ENCODE assay signal across 8 mouse cellular contexts in the genomic region with DNA sequence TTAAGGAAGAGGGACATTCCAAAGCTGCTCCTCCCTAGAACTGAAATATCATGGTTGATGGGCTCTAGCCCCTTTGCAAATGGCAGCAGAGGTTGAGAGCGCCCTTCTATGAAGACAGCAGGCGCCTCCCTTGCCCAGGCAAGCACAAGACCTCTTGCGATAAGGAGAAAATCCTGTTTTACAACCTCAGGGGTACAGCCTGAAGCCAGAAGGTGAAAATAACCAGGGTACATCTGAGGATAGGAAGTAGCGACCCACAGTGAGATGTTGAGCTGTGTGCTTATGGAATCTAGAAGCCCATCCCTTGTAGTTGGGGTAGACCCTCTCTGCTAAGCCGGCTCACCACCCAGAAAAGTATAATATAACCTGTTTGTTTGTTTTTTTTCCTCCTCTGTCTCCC. TPM values are rescaled to one million over a fixed set of nuclear protein-coding genes. Genes with fewer than 3 reads are reported as not detected.
DNase-seq lines count a peak whose midpoint lies in the region; ATAC-seq and TF ChIP-seq lines count a peak whose summit lies in the region.

No protein-coding gene starts in this region.

- peaks cover 13% of the 10 kb centered on the region for H3K4me1 ChIP-seq in forebrain, embryonic 13.5 days
- no peaks in the 10 kb centered on the region for H3K4me1 ChIP-seq in liver, embryonic 14.5 days (replicated peaks; ENCODE audit: control insufficient read depth in 2 of 2, insufficient read depth in 2 of 2, low read length in 1 of 2)

- H3K4me2 ChIP-seq in forebrain, embryonic 13.5 days = peak overlapping the region; percentile 61
- peak overlapping the region; percentile 62 for H3K4me2 ChIP-seq in liver, embryonic 14.5 days (ENCODE audit: low read depth)

- H3K36me3 ChIP-seq in forebrain, embryonic 13.5 days (ENCODE audit: poor library complexity, severe bottlenecking) = no peaks in the 10 kb centered on the region
- no peaks in the 10 kb centered on the region for H3K36me3 ChIP-seq in liver, embryonic 14.5 days (replicated peaks; ENCODE audit: control insufficient read depth, insufficient read depth, low read depth)

- H3K27ac ChIP-seq in forebrain, embryonic 13.5 days = no peak overlapping the region; the same call in 1 of the 2 replicates
- no peak overlapping the region for H3K27ac ChIP-seq in liver, embryonic 14.5 days

- TF ChIP-seq CTCF in liver, embryonic 14.5 days (IDR thresholded peaks at IDR 0.05; ENCODE audit: low read depth) = no peak

- no peaks in the 10 kb centered on the region for H3K27me3 ChIP-seq in forebrain, embryonic 13.5 days
- no peaks in the 10 kb centered on the region for H3K27me3 ChIP-seq in liver, embryonic 14.5 days (ENCODE audit: control insufficient read depth, insufficient read depth, low read length)

- H3K9ac ChIP-seq in forebrain, embryonic 13.5 days = no peak overlapping the region
- no peak overlapping the region; the same call in 1 of the 2 replicates for H3K9ac ChIP-seq in liver, embryonic 14.5 days (replicated peaks)

- no peak overlapping the region for H3K4me3 ChIP-seq in forebrain, embryonic 13.5 days
- no peak overlapping the region for H3K4me3 ChIP-seq in liver, embryonic 14.5 days (ENCODE audit: insufficient read depth in 1 of 2, low read depth in 2 of 2, low read length in 2 of 2)

- intact Hi-C loops in heart, postnatal 25 days (cut with DNase I) = no loop called here

- no peaks in the 10 kb centered on the region for H3K9me3 ChIP-seq in forebrain, embryonic 13.5 days (replicated peaks)
- no peaks in the 10 kb centered on the region for H3K9me3 ChIP-seq in liver, embryonic 14.5 days (ENCODE audit: control insufficient read depth, low read length)

- ATAC-seq in forebrain, embryonic 13.5 days = no peak
- ATAC-seq in liver, embryonic 14.5 days (ENCODE audit: insufficient read depth) = no peak

- WGBS in forebrain, embryonic 13.5 days = 68% methylated on average over 5 of the region's 5 CpGs
- WGBS in liver, embryonic 14.5 days (ENCODE audit: insufficient replicate concordance) = 51% methylated on average over 5 of the region's 5 CpGs

- no peak for TF ChIP-seq EP300 in liver, embryonic 14.5 days (IDR thresholded peaks at IDR 0.05; ENCODE audit: low read depth)

- peak; percentile 61 for DNase-seq in heart, adult 11 months
- no peak for DNase-seq in heart, postnatal 25 days (ENCODE audit: low spot score)
- DNase-seq in A20 (ENCODE audit: low read depth, low spot score) = peak; percentile 30
- DNase-seq in liver, embryonic 14.5 days (ENCODE audit: low read depth in 3 of 3, low spot score in 3 of 3) = no peak
- DNase-seq in retina, embryonic 14.5 days (ENCODE audit: low spot score) = no peak
- DNase-seq in cerebellum, postnatal 14 days = no peak
- no peak for DNase-seq in layer of hippocampus, postnatal 25 days (ENCODE audit: extremely low spot score in 1 of 2, low spot score in 1 of 2)

RNA-seq across cellular contexts. Expression of gene Tcf12, which starts 57.6 kb away (rescaled TPM):
- total RNA-seq in heart, postnatal 25 days (2021) = 10 to 100 TPM; 30.5 to 38.1 TPM
- polyA plus RNA-seq in forebrain, embryonic 13.5 days (2015; fragmentation: Nextera tagmentation; extraction: Ambion mirVana) = 83.1 and 84.3 TPM in 2 replicates
- 11.8 and 12.1 TPM in 2 replicates for polyA plus RNA-seq in liver, embryonic 14.5 days (2012; rRNA removed)
- polyA plus RNA-seq in liver, embryonic 14.5 days (2014; fragmentation: Nextera tagmentation; extraction: Ambion mirVana) = 8.8 and 10.7 TPM in 2 replicates
- 10 to 100 TPM; 50.1 to 68.1 TPM for total RNA-seq in layer of hippocampus, postnatal 25 days (2021)

Comparison
In these comparisons a context has a peak if more than half of its experiments do, and no peak if none do; other contexts are left out.
1. DNase-seq: peak in heart, adult 11 months (single experiment) and A20 (single experiment); none in heart, postnatal 25 days (single experiment), liver, embryonic 14.5 days (0 of 3), retina, embryonic 14.5 days (single experiment), cerebellum, postnatal 14 days (0 of 2) and layer of hippocampus, postnatal 25 days (0 of 2).